ENCODE assay signal across 10 mouse cellular contexts in genomic region chr11:67514401-67514800, GRCm38 (mm10). TPM values are rescaled to one million over a fixed set of nuclear protein-coding genes. Genes with fewer than 3 reads are reported as not detected.
DNase-seq lines count a peak whose midpoint lies in the region; ATAC-seq and TF ChIP-seq lines count a peak whose summit lies in the region.
"Had no signal": no experiment of that assay in that cellular context is flagged by ENCODE, and none has a peak within 500 bp of the region (broad histone marks: within the 10 kb centered on the region; RNA-seq: fewer than 3 reads in every experiment).

No protein-coding gene starts in this region.

- H3K4me3 ChIP-seq in cerebellum, adult 2 months (replicated peaks; ENCODE audit: insufficient read depth, low read depth, low read length), result no peak overlapping the region
- no peak overlapping the region for H3K4me3 ChIP-seq in left cerebral cortex, adult 2 months
- no peak overlapping the region for H3K4me3 ChIP-seq in ES-E14 (ENCODE audit: insufficient read depth in 1 of 2, low read depth in 1 of 2, low read length in 2 of 2, poor library complexity in 1 of 2, severe bottlenecking in 1 of 2)

- TF ChIP-seq CTCF in cerebellum, adult 2 months (IDR thresholded peaks at IDR 0.05; ENCODE audit: borderline replicate concordance, insufficient read depth, low read depth, low read length), result peak; percentile 41; the same call in 1 of the 2 replicates
- peak; percentile 41 for TF ChIP-seq CTCF in left cerebral cortex, adult 2 months (IDR thresholded peaks at IDR 0.05)

- no peak overlapping the region for H3K27ac ChIP-seq in cerebellum, adult 2 months (ENCODE audit: insufficient read depth, low read length)
- no peak overlapping the region for H3K27ac ChIP-seq in left cerebral cortex, adult 2 months
- no peak overlapping the region for H3K27ac ChIP-seq in ES-E14 (ENCODE audit: insufficient read depth, low read depth, low read length, poor library complexity, severe bottlenecking)

- ATAC-seq in megakaryocyte, adult 5-6 weeks (ENCODE audit: poor library complexity, severe bottlenecking), result peak; percentile 72; the same call in 1 of the 2 replicates

- H3K36me3 ChIP-seq in ES-E14 (ENCODE audit: control insufficient read depth, insufficient read depth, low read length, poor library complexity, severe bottlenecking), result no peaks in the 10 kb centered on the region

- H3K9me3 ChIP-seq in ES-E14 (ENCODE audit: control insufficient read depth, insufficient read depth, low read depth, low read length), result no peaks in the 10 kb centered on the region

- intact Hi-C loops in left cerebral cortex, adult 2 months (cut with DNase I), result no loop called here

- no peaks in the 10 kb centered on the region for H3K27me3 ChIP-seq in cerebellum, adult 2 months (ENCODE audit: control insufficient read depth, insufficient read depth, low read length)

- H3K4me1 ChIP-seq in cerebellum, adult 2 months (ENCODE audit: control insufficient read depth, insufficient read depth, low read length), result peaks cover 15% of the 10 kb centered on the region
- no peaks in the 10 kb centered on the region for H3K4me1 ChIP-seq in ES-E14 (ENCODE audit: control insufficient read depth in 2 of 2, insufficient read depth in 2 of 2, low read length in 2 of 2, poor library complexity in 1 of 2)

- no peak overlapping the region for H3K9ac ChIP-seq in ES-E14 (ENCODE audit: insufficient read depth, low read depth, low read length, poor library complexity, severe bottlenecking)

- no peak for DNase-seq in cerebellum, adult 2 months
- no peak for DNase-seq in cerebellum, adult 18-20 months
- no peak for DNase-seq in left cerebral cortex, adult 2 months (ENCODE audit: extremely low spot score in 1 of 2, low spot score in 2 of 2)
- DNase-seq in left cerebral cortex, adult 11 months (ENCODE audit: low spot score), result no peak
- DNase-seq in ES-E14 (ENCODE audit: low read depth, low spot score), result peak; percentile 25
- DNase-seq in urinary bladder, adult 18-20 months (ENCODE audit: low spot score in 2 of 2), result no peak
- no peak for DNase-seq in cerebellum, postnatal 4 days (ENCODE audit: low spot score in 2 of 2)
- DNase-seq: adrenal gland, adult 8-10 months; right cerebral cortex, postnatal 14 days had no signal

- TF ChIP-seq POLR2A in cerebellum, adult 2 months (IDR thresholded peaks at IDR 0.05; ENCODE audit: borderline replicate concordance, insufficient read depth, low read length), result no peak

- in situ Hi-C loops in ES-E14 (cut with MboI; ENCODE audit: low sequenced_read_pairs in 2 of 2, unreplicated experiment in 2 of 2), result no loop called here

- WGBS in cerebellum, adult 2 months, result 94% methylated on average over 8 of the region's 8 CpGs

TF ChIP-seq in ES-E14, 5 proteins besides CTCF, POLR2A, EP300 and RAD21:
- no peak for TF ChIP-seq MAFK (IDR thresholded peaks at IDR 0.05; ENCODE audit: insufficient read depth, low read depth, low read length)
- TF ChIP-seq ZC3H11A (IDR thresholded peaks at IDR 0.05; ENCODE audit: borderline replicate concordance, low read depth, low read length), result no peak
- TF ChIP-seq HCFC1 (IDR thresholded peaks at IDR 0.05; ENCODE audit: borderline replicate concordance, insufficient read depth, low read length), result no peak
- TF ChIP-seq ZNF384 (IDR thresholded peaks at IDR 0.05; ENCODE audit: low read depth, low read length), result no peak
- no peak for TF ChIP-seq CHD2 (IDR thresholded peaks at IDR 0.05; ENCODE audit: low read depth, low read length)

RNA-seq across cellular contexts. Expression of gene Gas7, which starts 59.2 kb away (rescaled TPM):
- polyA plus RNA-seq in cerebellum, adult 2 months (2012; rRNA removed), result 182 and 239 TPM in 2 replicates
- 100 to 1,000 TPM; 539 to 559 TPM for total RNA-seq in left cerebral cortex, adult 2 months (2021)
- 2.0 and 2.4 TPM in 2 replicates for total RNA-seq in ES-E14 (2012; rRNA removed)
- 67.7 and 73.4 TPM in 2 replicates for total RNA-seq in megakaryocyte, adult 5-6 weeks (2015)
- total RNA-seq in megakaryocyte, adult 5-6 weeks (2017), result 58.5 and 69.2 TPM in 2 replicates

Comparison
In these comparisons a context has a peak if more than half of its experiments do, and no peak if none do; other contexts are left out.
1. RNA of gene Gas7, which starts 59.2 kb away (total RNA-seq): 539 to 559 TPM in left cerebral cortex, adult 2 months and 58.5 to 73.4 TPM in megakaryocyte, adult 5-6 weeks; 2.0 to 2.4 TPM in ES-E14; every median in the first group is over 10 times any median in the second.